Mouse (Mus musculus): Measurements from ENCODE around the gene Cyp2e1. TPM values are rescaled to one million over a fixed set of nuclear protein-coding genes. Genes with fewer than 3 reads are reported as not detected.

Gene Cyp2e1
- total RNA-seq, 2 experiments from 2014 or later = 0.19 to 1.3 TPM

GRCm38 (mm10) chr7:140810496-140810895 is 47.0 kb downstream of the Cyp2e1 start:
- no peak for DNase-seq

- DNase-seq = no peak
Observed at GRCm38 (mm10) chr7:140811714-140812113, 48.2 kb downstream of the Cyp2e1 start.

- no peak for DNase-seq
Observed at GRCm38 (mm10) chr7:140812850-140813249, 49.3 kb downstream of the Cyp2e1 start.

- DNase-seq = no peak
Observed at GRCm38 (mm10) chr7:140820173-140820572, 56.6 kb downstream of the Cyp2e1 start.

- no peak for DNase-seq
Observed at GRCm38 (mm10) chr7:140821305-140821652, 57.7 kb downstream of the Cyp2e1 start.

GRCm38 (mm10) chr7:140821653-140822329 is 58.3 kb downstream of the Cyp2e1 start, which contains the start of gene Zfp941:
Zfp941 (minus strand) TSS chr7:140822178.
- DNase-seq = no peak

- no peak for DNase-seq
Observed at GRCm38 (mm10) chr7:140822731-140823130, 59.2 kb downstream of the Cyp2e1 start.

Other genes starting within 250 kb of the Cyp2e1 start
- gene Olfr538, start 195.9 kb upstream of the Cyp2e1 start, total RNA-seq (2021) = not detected
- not detected for gene Olfr46, start 162.5 kb upstream of the Cyp2e1 start, total RNA-seq (2021)
- not detected for gene Olfr61, start 134.8 kb upstream of the Cyp2e1 start, total RNA-seq (2021)
- gene Olfr53, start 117.3 kb upstream of the Cyp2e1 start, total RNA-seq (2021) = not detected
- gene Olfr539, start 103.8 kb upstream of the Cyp2e1 start, total RNA-seq (2021) = not detected
- not detected for gene Olfr45, start 81.8 kb upstream of the Cyp2e1 start, total RNA-seq (2021)
- not detected for gene Olfr541, start 66.5 kb upstream of the Cyp2e1 start, total RNA-seq (2021)
- not detected for gene Syce1, start 24.1 kb downstream of the Cyp2e1 start, total RNA-seq (2021)
- under 1 TPM; 0.12 to 0.16 TPM for gene Zfp941, start 58.4 kb downstream of the Cyp2e1 start, total RNA-seq (2021)
- not detected for gene Urah, start 71.3 kb downstream of the Cyp2e1 start, total RNA-seq (2021)
- gene Scgb1c1, start 81.8 kb downstream of the Cyp2e1 start, total RNA-seq (2021) = not detected
- gene Odf3, start 84.1 kb downstream of the Cyp2e1 start, total RNA-seq (2021) = not detected
- gene Gm45785, start 92.6 kb downstream of the Cyp2e1 start, total RNA-seq (2021) = not detected
- 10 to 100 TPM; 19.4 to 27.7 TPM for gene Ric8a, start 93.2 kb downstream of the Cyp2e1 start, total RNA-seq (2021)
- 10 to 100 TPM; 12.3 to 13.6 TPM for gene Bet1l, start 93.8 kb downstream of the Cyp2e1 start, total RNA-seq (2021)
- gene Psmd13, start 118.2 kb downstream of the Cyp2e1 start, total RNA-seq (2021) = 100 to 1,000 TPM; 104 to 105 TPM
- 10 to 100 TPM; 16.3 to 19.1 TPM for gene Sirt3, start 118.6 kb downstream of the Cyp2e1 start, total RNA-seq (2021)
- 1,000 to 10,000 TPM in 1 of 2 experiments, 100 to 1,000 TPM in 1; 998 to 1,003 TPM for gene Cox8b, start 136.7 kb downstream of the Cyp2e1 start, total RNA-seq (2021)
- not detected for gene Nlrp6, start 157.2 kb downstream of the Cyp2e1 start, total RNA-seq (2021)
- gene Pgghg, start 177.7 kb downstream of the Cyp2e1 start, total RNA-seq (2021) = 10 to 100 TPM in 1 of 2 experiments, 1 to 10 TPM in 1; 7.6 to 13.1 TPM
- gene Ifitm5, start 186.6 kb downstream of the Cyp2e1 start, total RNA-seq (2021) = 1 to 10 TPM in 1 of 2 experiments, under 1 TPM in 1; 0.54 to 6.9 TPM
- gene Gm45717, start 192.2 kb downstream of the Cyp2e1 start, total RNA-seq (2021) = not detected
- 100 to 1,000 TPM; 142 to 180 TPM for gene Ifitm2, start 192.2 kb downstream of the Cyp2e1 start, total RNA-seq (2021)
- gene Ifitm1, start 203.5 kb downstream of the Cyp2e1 start, total RNA-seq (2021) = 1 to 10 TPM; 2.1 to 3.7 TPM
- gene Ifitm3, start 247.0 kb downstream of the Cyp2e1 start, total RNA-seq (2021) = 10 to 100 TPM; 54.7 to 70.0 TPM